Mouse (Mus musculus): Measurements from ENCODE around the gene Slfn4.
"Not testable (repeated sequence)": the region's sequence is repeated elsewhere in the genome, so short reads cannot be mapped to it uniquely, and the experiment has no call there.

DNA sequence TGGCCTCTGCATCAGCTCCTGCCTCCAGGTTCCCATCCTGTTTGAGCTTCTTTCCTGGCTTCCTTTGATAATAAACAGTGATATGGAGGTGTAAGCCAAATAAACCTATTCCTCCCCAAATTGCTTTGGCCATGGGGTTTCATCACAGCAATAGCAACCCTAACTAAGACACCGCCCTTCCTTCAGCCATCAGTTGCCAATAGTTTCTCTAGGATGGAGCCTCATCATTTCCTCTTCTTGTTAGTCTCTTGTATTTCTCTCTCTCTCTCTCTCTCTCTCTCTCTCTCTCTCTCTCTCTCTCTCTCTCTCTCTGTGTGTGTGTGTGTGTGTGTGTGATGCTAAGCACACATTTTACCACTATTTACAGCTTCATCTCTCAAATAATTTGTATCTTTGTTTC lies 49.4 kb upstream of the Slfn4 start:
- not testable (repeated sequence) for TF ChIP-seq POLR2A (IDR thresholded peaks at IDR 0.05; ENCODE audit: low read depth, low read length); CTCF (IDR thresholded peaks at IDR 0.05; ENCODE audit: extremely low read depth, insufficient read length, insufficient replicate concordance, low read depth, low read length)
